Mouse (Mus musculus): ENCODE results near the gene Zfp592.

- TF ChIP-seq POLR2A (IDR thresholded peaks at IDR 0.05; ENCODE audit: low read depth, low read length) (no peak), CTCF (IDR thresholded peaks at IDR 0.05; ENCODE audit: extremely low read depth, insufficient read length, insufficient replicate concordance, low read depth, low read length) (no peak)
These were observed 79.0 kb downstream of the Zfp592 start for GRCm38 (mm10) chr7:81072463-81072862.

All from small intestine, adult 2 months (tissue).